Mouse (Mus musculus): ENCODE measurements around the gene Rasa4. TPM values are rescaled to one million over a fixed set of nuclear protein-coding genes. Genes with fewer than 3 reads are reported as not detected.

Gene Rasa4
- polyA plus RNA-seq, 1 experiment = 32.7 TPM

DNA sequence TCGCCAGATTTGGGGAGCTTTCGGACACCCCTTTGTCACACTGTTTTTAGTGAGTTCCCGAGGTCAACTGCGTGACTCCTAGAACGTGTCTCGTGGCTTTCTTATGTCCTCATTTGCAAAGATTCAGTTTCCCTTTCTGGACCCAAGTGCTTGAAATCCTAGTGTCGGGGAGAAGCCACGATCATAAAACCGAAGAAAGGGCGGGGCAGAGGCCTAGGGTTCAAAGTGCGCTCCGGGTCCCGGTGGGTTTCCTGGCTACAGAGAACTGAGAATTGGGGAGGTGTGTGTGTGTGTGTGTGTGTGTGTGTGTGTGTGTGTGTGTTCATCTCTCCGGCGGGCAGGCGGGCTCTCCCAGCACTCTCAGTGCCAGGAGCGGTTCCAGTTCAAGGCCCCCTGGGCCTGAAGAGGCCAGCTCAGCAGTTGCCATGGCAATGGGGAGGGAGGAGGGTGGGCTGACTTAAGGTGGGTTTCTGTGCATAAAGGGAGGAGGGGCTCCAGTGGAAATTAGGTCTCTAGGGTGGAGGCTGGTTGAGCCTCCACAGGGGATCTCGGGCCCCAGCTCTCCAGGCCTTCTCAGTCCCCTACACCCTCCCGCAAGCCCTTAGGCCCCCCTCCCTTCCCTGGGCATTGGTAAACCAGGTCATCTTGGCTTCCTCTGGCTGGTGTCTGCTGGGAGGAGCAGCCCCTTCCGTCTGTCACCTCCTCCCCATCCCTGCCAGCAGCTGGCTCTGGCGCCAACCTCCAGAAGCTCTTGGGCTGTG is 1.4 kb downstream of the Rasa4 start:
- 12% methylated on average over 21 of the region's 21 CpGs for WGBS
- peak; percentile 52 to 67 for DNase-seq
- no peak for TF ChIP-seq CTCF (IDR thresholded peaks at IDR 0.05; ENCODE audit: borderline replicate concordance, insufficient read depth, low read depth, low read length)
- no peak for TF ChIP-seq POLR2A (IDR thresholded peaks at IDR 0.05; ENCODE audit: borderline replicate concordance, insufficient read depth, low read length)
- no peak overlapping the region for H3K27ac ChIP-seq (ENCODE audit: insufficient read depth, low read length)
- peaks cover 5% of the 10 kb centered on the region for H3K4me1 ChIP-seq (ENCODE audit: control insufficient read depth, insufficient read depth, low read length)
- H3K27me3 ChIP-seq (ENCODE audit: control insufficient read depth, insufficient read depth, low read length) = no peaks in the 10 kb centered on the region
- peak overlapping the region; percentile 97 for H3K4me3 ChIP-seq (replicated peaks; ENCODE audit: insufficient read depth, low read depth, low read length)

DNA sequence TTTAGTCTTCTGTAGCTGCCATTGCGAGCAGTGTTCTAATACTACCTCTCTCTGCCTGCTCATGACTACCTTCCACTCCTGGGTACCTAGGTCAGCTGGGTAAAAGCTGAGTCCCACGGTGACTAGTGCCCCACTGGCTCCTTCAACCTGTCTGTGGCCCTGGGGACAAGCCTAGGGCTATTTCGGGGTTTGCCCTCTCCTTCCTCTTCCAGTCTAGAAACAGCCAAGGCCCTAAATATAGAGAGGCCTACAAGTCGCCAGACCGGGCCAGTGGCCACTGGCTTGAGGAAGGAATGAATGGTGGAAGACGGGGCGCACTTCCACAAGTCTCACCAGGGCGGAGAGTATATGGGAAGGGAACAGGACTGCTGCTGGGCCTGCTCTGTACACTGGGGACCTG is 2.6 kb downstream of the Rasa4 start:
- no peak for TF ChIP-seq POLR2A (IDR thresholded peaks at IDR 0.05; ENCODE audit: borderline replicate concordance, insufficient read depth, low read length)
- no peak for TF ChIP-seq CTCF (IDR thresholded peaks at IDR 0.05; ENCODE audit: borderline replicate concordance, insufficient read depth, low read depth, low read length)
- Histone ChIP-seq H3K4me3 (replicated peaks; ENCODE audit: insufficient read depth, low read depth, low read length) (no peak overlapping the region), H3K4me1 (ENCODE audit: control insufficient read depth, insufficient read depth, low read length) (peaks cover 5% of the 10 kb centered on the region), H3K27me3 (ENCODE audit: control insufficient read depth, insufficient read depth, low read length) (no peaks in the 10 kb centered on the region), H3K27ac (ENCODE audit: insufficient read depth, low read length) (no peak overlapping the region)
- whole genome bisulfite sequencing = 87% methylated on average over 8 of the region's 8 CpGs
- DNase-seq = no peak

DNA sequence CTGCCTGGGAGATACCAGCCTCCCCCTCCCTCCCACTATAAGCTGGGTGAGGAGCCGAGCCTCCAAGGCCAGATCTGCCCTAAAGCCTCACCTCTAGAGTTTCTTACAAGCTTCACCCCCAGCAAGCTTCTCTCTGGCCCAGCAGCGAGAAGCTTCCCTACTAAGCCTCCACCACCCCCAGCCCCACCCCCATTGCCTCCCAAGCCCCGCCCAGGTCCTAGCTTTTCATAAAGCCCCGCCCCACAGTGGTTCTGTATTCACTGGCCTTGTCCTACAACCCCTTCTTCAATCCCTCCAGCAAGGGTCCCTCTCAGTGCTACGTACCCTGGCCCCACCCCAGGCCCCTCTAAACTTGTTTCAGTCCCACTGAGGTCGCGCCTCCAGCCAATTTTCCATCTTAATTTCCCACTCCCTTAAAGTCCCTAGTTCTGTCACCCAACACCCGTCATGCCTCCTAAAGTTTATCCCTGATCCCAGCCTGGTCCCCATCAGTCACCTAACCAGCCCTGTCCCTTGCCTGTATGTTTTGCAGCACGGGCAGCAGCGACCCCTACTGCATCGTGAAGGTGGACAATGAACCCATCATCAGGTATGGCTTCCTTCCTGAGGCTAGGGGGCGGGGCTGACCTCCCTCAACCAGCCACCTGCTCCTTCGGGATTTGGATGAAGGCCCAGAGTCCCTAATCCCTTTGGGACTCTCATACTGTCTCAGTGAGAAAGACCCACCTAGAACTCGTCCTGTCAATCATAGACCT is 5.3 kb downstream of the Rasa4 start:
- Histone ChIP-seq H3K4me1 (ENCODE audit: control insufficient read depth, insufficient read depth, low read length) (peaks cover 5% of the 10 kb centered on the region), H3K4me3 (replicated peaks; ENCODE audit: insufficient read depth, low read depth, low read length) (no peak overlapping the region), H3K27me3 (ENCODE audit: control insufficient read depth, insufficient read depth, low read length) (no peaks in the 10 kb centered on the region), H3K27ac (ENCODE audit: insufficient read depth, low read length) (no peak overlapping the region)
- TF ChIP-seq POLR2A (IDR thresholded peaks at IDR 0.05; ENCODE audit: borderline replicate concordance, insufficient read depth, low read length) (no peak), CTCF (IDR thresholded peaks at IDR 0.05; ENCODE audit: borderline replicate concordance, insufficient read depth, low read depth, low read length) (peak; percentile 33; the same call in 1 of the 2 replicates)
- no peak for DNase-seq
- 32% methylated on average over 14 of the region's 14 CpGs for WGBS

DNA sequence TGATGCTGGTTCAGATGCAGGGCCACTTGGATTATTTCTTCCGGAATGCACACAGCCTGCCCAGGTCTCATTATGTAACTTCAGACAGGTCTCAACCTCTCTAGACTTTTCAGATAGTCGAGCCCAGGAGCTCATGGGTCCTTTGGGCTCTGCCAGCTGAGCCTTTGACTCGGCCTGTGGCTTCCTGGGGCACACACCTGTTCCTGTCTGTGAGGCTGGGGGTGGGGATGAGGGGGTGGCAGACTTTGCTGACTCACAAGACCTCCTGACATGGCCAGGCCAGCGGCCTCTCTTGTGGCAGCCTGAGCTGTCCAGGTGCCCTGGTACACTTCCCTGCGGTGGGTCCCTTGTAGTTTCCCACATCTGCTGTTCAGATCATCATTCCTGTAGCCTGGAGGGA is 8.2 kb downstream of the Rasa4 start:
- no peak overlapping the region for H3K27ac ChIP-seq (ENCODE audit: insufficient read depth, low read length)
- WGBS = 57% methylated on average over 5 of the region's 5 CpGs
- no peak for TF ChIP-seq CTCF (IDR thresholded peaks at IDR 0.05; ENCODE audit: borderline replicate concordance, insufficient read depth, low read depth, low read length)
- no peak for TF ChIP-seq POLR2A (IDR thresholded peaks at IDR 0.05; ENCODE audit: borderline replicate concordance, insufficient read depth, low read length)
- no peak overlapping the region for H3K4me3 ChIP-seq (replicated peaks; ENCODE audit: insufficient read depth, low read depth, low read length)
- H3K27me3 ChIP-seq (ENCODE audit: control insufficient read depth, insufficient read depth, low read length) = no peaks in the 10 kb centered on the region
- no peaks in the 10 kb centered on the region for H3K4me1 ChIP-seq (ENCODE audit: control insufficient read depth, insufficient read depth, low read length)
- DNase-seq = no peak

DNA sequence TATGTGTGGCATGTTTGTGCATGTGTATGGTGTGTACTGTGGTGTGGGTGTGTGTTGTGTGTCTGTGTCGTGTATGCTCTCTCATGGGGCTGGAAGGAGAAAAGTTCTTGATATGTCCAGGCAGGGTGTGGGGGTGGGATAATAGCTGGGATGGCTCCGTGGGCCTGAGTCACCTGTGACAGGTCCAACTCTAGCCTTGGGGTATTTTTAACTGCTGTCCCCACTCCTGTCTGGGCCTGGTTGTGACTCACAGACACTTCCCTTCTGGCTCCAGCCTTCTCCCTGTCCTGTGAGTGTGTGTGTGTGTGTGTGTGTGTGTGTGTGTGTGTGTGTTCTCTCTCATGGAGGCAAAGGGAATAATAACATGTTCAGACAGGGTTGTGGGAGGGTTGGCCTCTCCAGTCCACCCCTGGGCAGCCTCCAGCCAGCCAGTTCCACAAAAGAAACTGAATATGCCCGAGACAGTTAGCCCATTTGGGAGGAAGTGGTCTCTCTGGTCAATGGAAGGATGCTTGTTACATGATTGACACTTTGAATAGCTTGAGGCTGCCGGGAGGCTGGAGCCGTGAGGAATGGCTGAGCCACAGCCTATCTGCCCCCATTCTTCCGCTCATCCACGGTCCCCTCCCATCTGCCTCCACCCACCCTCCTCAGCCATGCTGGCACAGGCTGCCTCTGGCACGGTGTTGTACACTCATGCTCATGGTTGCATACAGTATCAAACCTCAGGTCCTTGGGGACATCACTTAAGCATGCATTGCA is 10.7 kb downstream of the Rasa4 start:
- H3K4me1 ChIP-seq (ENCODE audit: control insufficient read depth, insufficient read depth, low read length) = no peaks in the 10 kb centered on the region
- H3K27me3 ChIP-seq (ENCODE audit: control insufficient read depth, insufficient read depth, low read length) = no peaks in the 10 kb centered on the region
- DNase-seq = no peak
- TF ChIP-seq CTCF (IDR thresholded peaks at IDR 0.05; ENCODE audit: borderline replicate concordance, insufficient read depth, low read depth, low read length) (no peak), POLR2A (IDR thresholded peaks at IDR 0.05; ENCODE audit: borderline replicate concordance, insufficient read depth, low read length) (no peak)
- no peak overlapping the region for H3K4me3 ChIP-seq (replicated peaks; ENCODE audit: insufficient read depth, low read depth, low read length)
- no peak overlapping the region for H3K27ac ChIP-seq (ENCODE audit: insufficient read depth, low read length)
- 40% methylated on average over 8 of the region's 8 CpGs for WGBS

DNA sequence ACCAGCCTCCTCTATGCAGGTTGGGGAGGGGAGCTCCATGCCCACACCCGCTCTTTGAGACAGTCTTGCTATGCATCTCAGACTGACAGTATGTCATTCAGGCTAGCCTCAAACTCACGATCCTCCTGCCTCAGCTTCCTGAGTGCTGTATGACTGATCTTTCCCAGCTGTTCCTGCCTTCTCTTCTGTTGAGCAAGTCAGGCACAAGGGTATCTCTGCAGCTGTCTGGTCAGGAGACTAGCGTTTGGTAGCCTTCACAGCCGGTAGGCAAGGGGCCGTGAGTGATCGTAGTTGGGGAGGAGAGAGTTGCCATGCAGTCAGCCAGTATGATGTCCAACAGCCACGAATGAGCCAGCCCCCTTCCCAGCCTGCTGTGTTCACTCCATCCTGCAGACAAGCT is 11.4 kb downstream of the Rasa4 start:
- no peak for TF ChIP-seq POLR2A (IDR thresholded peaks at IDR 0.05; ENCODE audit: borderline replicate concordance, insufficient read depth, low read length)
- TF ChIP-seq CTCF (IDR thresholded peaks at IDR 0.05; ENCODE audit: borderline replicate concordance, insufficient read depth, low read depth, low read length) = no peak
- WGBS = 58% methylated on average over 7 of the region's 7 CpGs
- Histone ChIP-seq H3K27me3 (ENCODE audit: control insufficient read depth, insufficient read depth, low read length) (no peaks in the 10 kb centered on the region), H3K4me3 (replicated peaks; ENCODE audit: insufficient read depth, low read depth, low read length) (no peak overlapping the region), H3K27ac (ENCODE audit: insufficient read depth, low read length) (no peak overlapping the region), H3K4me1 (ENCODE audit: control insufficient read depth, insufficient read depth, low read length) (no peaks in the 10 kb centered on the region)
- DNase-seq = no peak

DNA sequence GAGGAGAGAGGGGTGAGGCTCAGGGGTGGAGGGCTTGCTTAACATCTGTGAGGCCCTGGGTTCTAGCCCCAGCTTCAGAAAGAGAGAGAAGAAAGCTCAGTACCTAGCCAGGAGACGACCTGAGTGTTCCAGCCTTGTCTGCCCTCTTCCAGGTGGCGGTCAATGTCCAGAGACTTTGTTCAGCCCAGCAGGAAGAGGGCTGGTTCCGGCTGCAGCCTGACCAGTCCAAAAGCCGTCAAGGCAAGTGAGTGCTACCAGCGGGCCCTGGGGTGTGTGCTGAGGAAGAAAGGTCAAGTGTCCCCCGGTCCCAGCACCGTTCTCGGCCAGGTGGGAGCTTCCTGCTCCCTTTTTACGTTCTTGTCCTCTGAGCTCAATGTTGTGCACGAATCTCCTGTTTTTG is 14.8 kb downstream of the Rasa4 start:
- no peaks in the 10 kb centered on the region for H3K4me1 ChIP-seq (ENCODE audit: control insufficient read depth, insufficient read depth, low read length)
- H3K27ac ChIP-seq (ENCODE audit: insufficient read depth, low read length) = no peak overlapping the region
- no peak for DNase-seq
- H3K4me3 ChIP-seq (replicated peaks; ENCODE audit: insufficient read depth, low read depth, low read length) = no peak overlapping the region
- WGBS = 81% methylated on average over 10 of the region's 10 CpGs
- TF ChIP-seq CTCF (IDR thresholded peaks at IDR 0.05; ENCODE audit: borderline replicate concordance, insufficient read depth, low read depth, low read length) (no peak), POLR2A (IDR thresholded peaks at IDR 0.05; ENCODE audit: borderline replicate concordance, insufficient read depth, low read length) (no peak)
- H3K27me3 ChIP-seq (ENCODE audit: control insufficient read depth, insufficient read depth, low read length) = no peaks in the 10 kb centered on the region

Data from cerebellum, adult 2 months (tissue).